Mouse (Mus musculus) cerebellum, adult 8-10 months (tissue): ENCODE results near the gene Helq.
A peak's percentile ranks its signal among the peaks of the same experiment; 100 is the strongest.

ENCODE experiments used
- DNase-seq: peaks from one replicate; pipeline ENCODE4 v3.0.0; 2022

Gene Helq

GRCm38 (mm10) chr5:100798165-100798860 lies at the start of gene Helq, which contains the start of gene Mrps18c:
TSS of gene Helq (minus strand) at chr5:100798598.
TSS of gene Mrps18c (plus strand) at chr5:100798627.
- DNase-seq = peak; percentile 93

DNA sequence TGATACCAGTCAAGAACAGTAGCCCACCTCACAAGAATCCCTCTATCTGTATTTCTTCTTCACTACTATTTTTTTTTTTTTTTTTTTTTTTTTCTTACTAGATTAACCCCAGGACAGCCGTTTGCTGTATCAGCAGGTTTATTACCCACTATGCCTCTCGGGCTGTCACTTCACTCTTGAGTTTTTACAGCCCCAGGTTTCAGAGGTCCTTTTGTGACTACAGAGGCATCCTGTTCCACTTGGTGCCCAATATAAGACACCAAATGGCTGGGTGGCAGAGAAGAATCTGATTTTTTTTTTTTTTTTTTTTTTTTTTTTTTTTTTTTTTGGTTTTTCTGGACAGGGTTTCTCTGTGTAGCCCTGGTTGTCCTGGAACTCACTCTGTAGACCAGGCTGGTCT lies 48.7 kb upstream of the Helq start:
- no peak for DNase-seq

- no peak for DNase-seq
These were observed 48.2 kb upstream of the Helq start for GRCm38 (mm10) chr5:100846599-100846920.

GRCm38 (mm10) chr5:100845848-100846598 lies 47.6 kb upstream of the Helq start:
- peak; percentile 61 for DNase-seq

- peak; percentile 51 for DNase-seq
These were observed 47.1 kb upstream of the Helq start, which contains the start of gene Gpat3 for GRCm38 (mm10) chr5:100845485-100845847. TSS of gene Gpat3 (plus strand) at chr5:100845713.

GRCm38 (mm10) chr5:100844485-100844884 lies 46.1 kb upstream of the Helq start:
- no peak for DNase-seq

- no peak for DNase-seq
These were observed 39.5 kb upstream of the Helq start for GRCm38 (mm10) chr5:100837907-100838306.

GRCm38 (mm10) chr5:100835862-100836538 lies 37.6 kb upstream of the Helq start:
- DNase-seq = no peak

- DNase-seq = no peak
These were observed 35.4 kb upstream of the Helq start for GRCm38 (mm10) chr5:100833841-100834240.

- DNase-seq = no peak
These were observed 34.3 kb upstream of the Helq start for GRCm38 (mm10) chr5:100832680-100833079.

GRCm38 (mm10) chr5:100828701-100829100 lies 30.3 kb upstream of the Helq start:
- DNase-seq = no peak

DNA sequence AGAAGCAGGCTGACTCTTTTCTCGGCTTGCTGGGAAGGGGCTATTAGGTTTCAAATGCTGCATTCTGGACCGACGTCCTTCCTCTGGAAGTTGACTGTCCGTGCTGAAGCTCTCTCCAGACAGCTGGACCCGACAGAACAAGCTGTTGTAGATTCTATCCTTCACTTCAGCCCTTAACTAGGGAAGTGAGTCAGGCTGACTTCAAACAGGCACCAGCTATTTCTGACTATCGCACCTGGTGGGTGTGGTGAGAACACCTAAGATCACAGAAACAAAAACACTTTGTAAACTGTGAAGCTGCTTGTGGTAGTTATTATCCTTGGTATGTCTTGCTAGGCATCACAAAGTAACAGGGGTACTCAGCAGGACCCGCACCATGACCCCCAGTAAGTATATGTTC lies 28.1 kb upstream of the Helq start:
- no peak for DNase-seq

DNA sequence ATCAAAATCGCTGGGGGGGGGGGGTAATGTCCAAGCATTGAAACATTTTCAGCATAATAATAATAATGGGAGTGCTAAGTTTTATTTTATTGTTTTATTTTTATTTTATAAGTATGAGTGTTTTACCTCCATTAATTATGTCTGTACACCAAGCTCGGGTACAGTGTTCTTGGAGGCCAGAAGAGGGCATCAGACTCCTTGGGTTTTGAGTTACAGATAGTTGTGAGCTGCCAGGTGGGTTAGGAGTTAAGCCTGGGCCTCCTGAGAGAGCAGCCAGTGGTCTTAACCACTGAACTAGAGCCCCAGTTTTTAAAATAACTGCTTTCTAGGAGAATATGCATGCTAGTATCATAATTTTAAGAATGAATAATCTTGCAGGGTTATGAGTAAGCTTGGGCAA lies 27.6 kb upstream of the Helq start:
- no peak for DNase-seq

DNA sequence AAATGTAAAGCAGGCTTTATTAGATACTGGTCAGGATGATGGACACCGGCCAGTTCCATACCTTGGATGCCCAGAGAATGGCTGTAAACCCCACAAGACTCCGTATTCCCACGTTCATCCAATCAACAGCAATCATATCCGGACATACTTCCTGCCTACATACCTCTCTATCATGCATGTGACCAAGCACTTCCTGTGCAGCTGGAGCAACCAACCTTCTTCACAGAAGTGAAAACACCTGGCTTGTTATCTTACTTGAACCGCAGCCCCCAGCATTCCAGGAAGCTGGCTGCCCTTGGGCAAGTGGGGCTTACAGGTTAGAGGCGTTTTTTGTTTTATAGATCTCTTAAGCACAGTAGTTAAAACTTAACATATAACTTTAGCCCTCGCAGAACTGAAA lies 24.4 kb upstream of the Helq start:
- DNase-seq = no peak

DNA sequence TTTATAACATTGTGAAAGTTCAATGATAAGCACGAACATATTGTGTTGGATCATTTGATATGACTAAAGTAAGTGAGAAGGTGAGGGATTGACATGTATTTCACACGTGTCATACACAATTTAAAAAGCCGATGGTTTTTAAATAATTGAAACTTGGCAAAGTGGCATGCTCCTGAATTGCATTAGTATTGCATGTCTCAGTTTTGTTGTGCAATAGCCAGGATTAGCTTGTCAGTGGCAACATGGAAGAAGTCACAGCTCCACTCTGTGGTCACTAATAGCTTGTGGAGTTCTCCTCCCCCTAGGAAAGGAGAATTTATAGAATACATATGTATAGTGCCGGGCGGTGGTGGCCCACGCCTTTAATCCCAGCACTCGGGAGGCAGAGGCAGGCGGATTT lies 23.0 kb upstream of the Helq start:
- no peak for DNase-seq

DNA sequence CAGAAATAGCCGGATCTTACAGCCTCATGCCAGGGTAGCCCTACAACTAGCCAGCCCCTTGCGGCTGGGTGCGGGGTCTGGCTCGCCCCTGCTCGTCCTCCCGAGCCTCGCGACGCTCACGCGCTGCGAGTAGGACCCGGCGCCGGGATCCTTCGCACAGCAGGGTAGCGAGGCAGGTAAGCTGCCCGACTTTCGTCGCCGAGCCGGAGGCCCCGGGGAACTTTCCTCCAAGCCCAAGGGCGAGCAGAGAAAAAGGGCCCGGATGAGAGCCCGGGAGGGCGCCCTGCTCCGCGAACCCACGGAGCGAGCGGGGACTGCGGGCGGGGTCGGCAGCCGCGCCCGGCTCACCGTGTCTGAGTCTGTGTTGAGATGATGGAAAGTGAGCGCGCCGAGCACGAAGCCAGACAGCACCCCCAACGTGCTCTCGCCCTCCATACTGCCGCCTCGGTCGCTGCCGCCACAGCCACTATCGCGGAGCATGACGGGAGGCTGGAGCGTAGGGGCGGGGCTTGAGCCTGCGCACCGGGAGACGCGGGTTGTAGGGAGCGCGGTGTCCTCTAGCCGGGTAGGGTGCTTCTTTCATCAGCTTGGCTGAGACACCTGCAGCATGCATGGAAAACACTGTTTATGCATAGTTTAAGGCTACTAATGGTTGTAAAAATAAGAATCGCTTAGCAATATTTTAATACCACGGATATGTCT lies 22.2 kb upstream of the Helq start, which contains the start of gene Abraxas1:
Abraxas1 (minus strand) TSS at position 483 of the 702 bp plus-strand sequence.
- peak; percentile 83 for DNase-seq

DNA sequence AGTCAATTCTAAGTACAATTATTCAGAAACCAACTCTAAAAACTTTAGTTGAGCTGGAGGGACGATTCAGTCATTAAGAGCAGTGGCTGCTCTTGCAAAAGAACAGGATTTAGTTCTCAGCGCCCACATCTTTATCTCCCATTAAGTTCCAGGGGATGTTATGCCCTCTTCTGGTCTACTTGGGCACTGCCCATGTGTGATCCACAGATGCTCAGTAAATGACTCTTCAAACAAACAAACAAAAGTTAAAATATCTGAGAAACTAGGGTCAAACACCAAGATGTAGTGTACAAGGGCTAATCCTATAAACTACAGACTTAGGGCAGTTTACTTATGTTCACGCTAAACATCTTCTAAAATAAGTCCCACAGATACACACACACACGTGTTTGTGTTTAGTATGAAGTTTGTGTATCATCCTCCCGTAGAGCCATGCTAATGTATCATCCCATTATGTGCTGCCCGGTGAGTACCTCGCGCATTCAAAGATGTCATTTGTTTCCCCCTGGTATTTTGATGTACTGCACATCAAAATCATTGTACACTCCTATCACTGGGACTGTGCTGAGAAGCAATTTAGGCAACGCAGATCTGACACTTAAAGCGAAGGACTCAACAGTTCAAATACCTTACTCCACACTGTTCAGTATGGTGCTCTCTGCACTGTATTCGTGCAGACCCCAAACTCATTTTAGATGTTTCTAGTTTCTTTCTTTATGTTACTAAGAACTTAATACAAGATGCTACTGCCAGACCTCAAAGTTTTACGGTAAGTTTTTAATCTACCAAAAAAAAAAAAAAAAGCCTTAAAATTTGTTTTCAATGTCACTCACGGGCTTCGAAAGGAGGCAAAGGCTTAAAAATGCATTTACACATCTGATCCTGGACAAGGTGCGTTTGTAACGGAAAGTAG lies 21.4 kb upstream of the Helq start:
- DNase-seq = no peak

GRCm38 (mm10) chr5:100818341-100818740 lies 19.9 kb upstream of the Helq start:
- DNase-seq = no peak

- no peak for DNase-seq
These were observed 4.3 kb downstream of the Helq start for GRCm38 (mm10) chr5:100794084-100794483.

- DNase-seq = no peak
These were observed 6.1 kb downstream of the Helq start for GRCm38 (mm10) chr5:100792261-100792660.

GRCm38 (mm10) chr5:100787527-100787926 lies 10.9 kb downstream of the Helq start:
- no peak for DNase-seq

GRCm38 (mm10) chr5:100779002-100779401 lies 19.4 kb downstream of the Helq start:
- no peak for DNase-seq
